Mouse (Mus musculus) megakaryocyte, embryonic 14.5 days (primary cell): ENCODE measurements at regions not wholly inside any gene's neighbourhood (a gene's known extent, or its start where the extent isn't known, plus 50 kb on each side); places are given as distances from the start of the nearest gene placed in this dataset.

ENCODE experiments used
- FLI1 ChIP-seq: IDR thresholded peaks from 2 replicates; pipeline ENCODE4 v1.6.1; 2012; ENCODE audit warnings: low read length, inconsistent platforms, mixed read lengths
- GATA1 ChIP-seq: IDR thresholded peaks from 3 replicates; pipeline ENCODE4 v1.6.1; 2012; ENCODE audit warnings: mixed read lengths, low read length, inconsistent platforms, borderline replicate concordance

DNA sequence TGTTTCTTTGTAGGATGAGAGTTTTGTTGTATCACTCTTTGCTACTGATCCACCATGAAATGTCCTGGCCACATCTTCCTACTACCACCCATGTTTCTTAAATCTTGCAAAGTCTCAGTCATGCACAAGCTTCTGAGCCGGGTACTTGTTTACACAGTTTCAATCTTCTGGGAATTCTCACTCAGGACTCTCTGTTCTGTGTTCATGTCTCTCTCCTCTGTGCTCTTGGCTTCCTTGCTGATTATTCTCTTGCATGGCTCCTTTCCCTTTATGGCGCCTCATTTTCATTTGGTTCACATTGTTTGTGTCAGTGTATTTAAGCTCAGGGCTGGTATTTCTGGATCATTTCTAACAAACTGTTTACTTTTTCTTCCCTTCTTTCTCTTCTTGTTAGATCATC lies 350.5 kb downstream of the Osr1 start:
- TF ChIP-seq GATA1: no peak
- TF ChIP-seq FLI1: no peak
